Mouse (Mus musculus) E14TG2a.4 (cell line): ENCODE measurements around the gene Rab35.

Experiments
- H3K27me3 ChIP-seq: 2 replicates; pipeline ENCODE4 v1.6.1; 2014; ENCODE audit warnings: low read length, control low read depth; ENCODE audit not compliant: insufficient read depth
- H3K36me3 ChIP-seq: 2 replicates; pipeline ENCODE4 v1.6.1; 2014; ENCODE audit warnings: low read length, control low read depth; ENCODE audit not compliant: insufficient read depth
- H3K4me1 ChIP-seq: replicated peaks from 2 replicates; pipeline ENCODE4 v1.6.1; 2014; ENCODE audit warnings: low read depth, low read length, control low read depth
- H3K4me3 ChIP-seq: replicated peaks from 2 replicates; pipeline ENCODE4 v1.5.1; 2014; ENCODE audit warnings: mild to moderate bottlenecking, low read length
- H3K9me3 ChIP-seq: 2 replicates; pipeline ENCODE4 v1.6.1; 2014; ENCODE audit warnings: low read length, control low read depth
- CTCF ChIP-seq: conservative IDR thresholded peaks from 2 replicates; pipeline ENCODE4 v1.5.1; 2014; ENCODE audit warnings: low read length
- NANOG ChIP-seq: IDR thresholded peaks from 2 replicates; pipeline ENCODE4 v1.6.1; 2014; ENCODE audit warnings: borderline replicate concordance, low read length, mixed read lengths
- POU5F1 ChIP-seq: IDR thresholded peaks from 2 replicates; pipeline ENCODE4 v1.6.1; 2014; ENCODE audit warnings: low read length, borderline replicate concordance

The Rab35 gene

DNA sequence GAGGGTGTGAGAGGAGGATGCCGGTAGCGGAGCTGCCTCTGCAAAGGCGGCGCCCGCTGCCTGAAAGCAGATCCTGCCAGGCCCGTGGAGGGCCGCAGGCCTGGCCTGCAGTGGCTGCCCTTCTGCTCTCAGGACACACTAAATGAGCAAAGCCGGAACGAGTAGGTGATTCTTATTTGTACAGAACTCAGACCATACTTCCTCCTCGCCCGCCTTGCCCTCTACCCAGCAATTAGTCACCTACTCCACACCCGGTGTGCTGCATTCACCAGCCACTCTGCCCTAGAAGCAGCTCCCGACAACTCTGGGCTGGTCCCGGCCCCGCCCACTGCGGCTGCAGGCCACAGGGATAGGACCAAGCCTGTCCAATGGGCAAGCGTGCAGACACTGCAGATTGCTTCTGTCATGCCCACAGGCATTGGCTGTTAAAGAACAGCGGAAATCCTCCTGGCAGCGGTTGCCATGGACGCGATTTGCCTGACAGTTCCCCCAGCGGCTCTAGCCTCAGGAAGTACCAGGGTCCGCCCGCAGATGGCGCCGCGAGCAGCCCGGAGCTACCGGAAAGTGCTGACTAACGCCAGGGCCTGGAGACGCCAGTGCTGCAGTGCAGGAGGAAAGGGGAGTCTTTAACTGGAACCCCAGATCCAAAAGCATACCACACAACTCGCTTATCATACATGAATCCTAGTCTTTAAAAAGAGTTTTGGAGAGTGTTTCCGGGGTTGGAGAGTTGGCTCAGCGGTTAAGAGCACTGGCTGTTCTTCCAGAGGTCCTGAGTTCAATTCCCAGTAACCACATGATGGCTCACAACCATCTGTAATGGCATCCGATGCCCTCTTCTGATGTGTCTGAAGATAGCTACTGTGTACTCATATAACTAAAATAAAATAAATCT, 21.2 kb downstream of the Rab35 start:
- H3K9me3 ChIP-seq = no peaks in the 10 kb centered on the region
- H3K4me3 ChIP-seq = peak overlapping the region; percentile 72
- peaks cover 54% of the 10 kb centered on the region for H3K36me3 ChIP-seq
- TF ChIP-seq NANOG (no peak), CTCF (peak; percentile 92)
- no peaks in the 10 kb centered on the region for H3K27me3 ChIP-seq
- H3K4me1 ChIP-seq = peaks cover 42% of the 10 kb centered on the region

DNA sequence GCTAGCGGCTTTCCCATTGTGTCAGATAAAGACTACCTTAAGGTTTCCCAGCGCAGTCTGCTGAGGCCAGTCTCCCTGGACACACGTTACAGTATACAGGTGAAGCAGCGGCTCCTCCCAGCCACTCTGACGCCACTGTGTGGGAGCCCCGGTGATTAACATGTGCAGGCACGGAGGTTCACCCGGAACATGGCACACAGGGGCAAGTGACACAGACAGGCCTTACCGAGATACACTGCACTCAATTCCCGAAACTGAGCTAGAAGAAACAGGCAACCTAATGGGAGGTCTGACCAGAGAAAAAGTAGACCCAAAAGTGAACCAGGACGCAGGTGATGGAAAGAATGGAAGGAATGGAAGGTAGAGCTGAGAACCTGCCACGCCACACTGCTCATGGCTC, 22.1 kb downstream of the Rab35 start:
- Histone ChIP-seq H3K9me3 (no peaks in the 10 kb centered on the region), H3K4me1 (peaks cover 46% of the 10 kb centered on the region), H3K36me3 (peaks cover 47% of the 10 kb centered on the region), H3K4me3 (no peak overlapping the region; the same call in 1 of the 2 replicates), H3K27me3 (no peaks in the 10 kb centered on the region)
- no peak for TF ChIP-seq POU5F1
- no peak for TF ChIP-seq CTCF
- TF ChIP-seq NANOG = no peak

DNA sequence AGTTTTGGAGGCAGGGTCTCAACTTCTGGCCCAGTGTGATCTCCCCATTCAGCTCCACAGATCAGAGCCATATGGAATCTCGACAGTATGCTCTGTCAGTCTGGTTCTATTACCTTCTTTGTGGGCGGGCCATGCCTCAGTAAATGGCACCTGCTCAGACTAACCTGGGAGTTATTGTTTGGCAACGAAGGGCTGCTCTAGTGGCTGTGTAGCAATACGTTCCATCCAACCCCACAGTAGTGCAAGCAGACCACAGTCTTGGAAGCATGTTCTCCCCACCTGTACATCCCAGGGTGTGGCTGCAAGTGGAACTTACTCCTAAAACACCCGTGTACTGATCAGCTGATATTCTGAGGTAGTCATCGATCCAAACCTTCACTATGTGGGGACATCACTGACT, 25.0 kb downstream of the Rab35 start:
- no peak overlapping the region for H3K4me3 ChIP-seq
- peaks cover 38% of the 10 kb centered on the region for H3K36me3 ChIP-seq
- H3K9me3 ChIP-seq = no peaks in the 10 kb centered on the region
- no peaks in the 10 kb centered on the region for H3K27me3 ChIP-seq
- TF ChIP-seq POU5F1 (no peak), CTCF (no peak), NANOG (no peak)
- H3K4me1 ChIP-seq = peaks cover 44% of the 10 kb centered on the region

DNA sequence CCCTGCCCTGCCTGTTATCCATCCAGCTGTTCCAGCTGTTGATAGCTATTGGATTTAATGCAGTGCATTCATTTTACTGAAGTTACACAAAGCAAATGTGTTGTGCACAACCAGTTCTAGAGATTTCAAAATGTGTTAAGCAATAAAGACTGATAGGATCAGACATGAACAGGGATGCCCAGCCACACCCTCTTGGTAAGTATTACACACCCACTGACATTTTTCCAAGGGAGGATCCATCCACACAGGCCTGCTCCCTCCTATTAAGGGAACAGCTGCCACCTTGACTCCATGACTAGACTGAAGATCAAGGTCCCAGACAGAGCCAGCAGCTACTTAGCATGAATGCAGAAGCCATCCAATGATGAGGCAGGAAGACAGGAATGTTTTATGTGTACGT, 25.5 kb downstream of the Rab35 start:
- Histone ChIP-seq H3K4me3 (no peak overlapping the region), H3K27me3 (no peaks in the 10 kb centered on the region), H3K4me1 (peaks cover 39% of the 10 kb centered on the region), H3K9me3 (no peaks in the 10 kb centered on the region), H3K36me3 (peaks cover 40% of the 10 kb centered on the region)
- TF ChIP-seq NANOG (no peak), POU5F1 (no peak)

DNA sequence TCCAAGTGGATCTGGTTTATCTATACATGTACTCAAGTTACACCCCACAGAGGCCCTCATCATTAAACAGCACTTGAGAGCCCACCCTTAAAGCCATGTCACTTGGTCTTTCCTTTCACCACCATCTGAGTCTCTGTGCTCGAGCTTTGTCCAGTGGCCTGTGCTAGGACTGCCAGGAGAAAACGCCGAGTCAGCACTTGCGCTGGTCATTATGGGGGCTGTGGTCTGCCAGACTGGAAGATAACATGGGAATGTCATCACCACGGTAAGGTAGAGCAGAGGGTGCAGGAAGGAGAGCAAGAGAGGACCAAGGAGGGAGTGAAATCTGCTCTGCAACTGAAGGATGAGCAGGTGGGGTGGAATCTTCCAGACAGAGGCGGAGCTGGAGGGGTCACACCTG, 26.6 kb downstream of the Rab35 start:
- Histone ChIP-seq H3K4me1 (peaks cover 32% of the 10 kb centered on the region), H3K9me3 (no peaks in the 10 kb centered on the region), H3K4me3 (no peak overlapping the region), H3K27me3 (no peaks in the 10 kb centered on the region), H3K36me3 (peaks cover 49% of the 10 kb centered on the region)
- TF ChIP-seq NANOG = no peak
- TF ChIP-seq POU5F1 = no peak
- no peak for TF ChIP-seq CTCF

DNA sequence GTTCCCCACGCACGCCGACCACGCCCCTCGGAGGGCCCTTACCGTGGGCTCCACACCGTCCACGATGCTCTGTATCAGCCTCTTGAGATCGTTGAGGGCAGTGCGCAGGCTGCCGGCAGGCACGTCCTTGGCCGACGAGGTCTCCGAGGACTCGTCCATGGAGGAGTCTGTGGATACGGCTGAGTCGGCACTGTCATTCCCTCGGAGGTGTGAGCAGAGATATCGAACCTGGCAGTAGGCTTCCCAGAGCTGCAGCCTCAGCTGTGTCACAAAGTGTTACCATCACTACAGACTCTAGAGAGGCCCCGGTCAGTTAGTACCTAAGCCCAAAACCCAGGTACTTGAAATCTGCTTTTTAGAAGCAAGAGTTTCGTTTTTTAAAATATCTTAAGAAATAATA, 30.9 kb downstream of the Rab35 start:
- TF ChIP-seq POU5F1 (no peak), CTCF (no peak), NANOG (no peak)
- H3K27me3 ChIP-seq = no peaks in the 10 kb centered on the region
- H3K9me3 ChIP-seq = no peaks in the 10 kb centered on the region
- no peak overlapping the region for H3K4me3 ChIP-seq
- peaks cover 23% of the 10 kb centered on the region for H3K4me1 ChIP-seq
- peaks cover 38% of the 10 kb centered on the region for H3K36me3 ChIP-seq

DNA sequence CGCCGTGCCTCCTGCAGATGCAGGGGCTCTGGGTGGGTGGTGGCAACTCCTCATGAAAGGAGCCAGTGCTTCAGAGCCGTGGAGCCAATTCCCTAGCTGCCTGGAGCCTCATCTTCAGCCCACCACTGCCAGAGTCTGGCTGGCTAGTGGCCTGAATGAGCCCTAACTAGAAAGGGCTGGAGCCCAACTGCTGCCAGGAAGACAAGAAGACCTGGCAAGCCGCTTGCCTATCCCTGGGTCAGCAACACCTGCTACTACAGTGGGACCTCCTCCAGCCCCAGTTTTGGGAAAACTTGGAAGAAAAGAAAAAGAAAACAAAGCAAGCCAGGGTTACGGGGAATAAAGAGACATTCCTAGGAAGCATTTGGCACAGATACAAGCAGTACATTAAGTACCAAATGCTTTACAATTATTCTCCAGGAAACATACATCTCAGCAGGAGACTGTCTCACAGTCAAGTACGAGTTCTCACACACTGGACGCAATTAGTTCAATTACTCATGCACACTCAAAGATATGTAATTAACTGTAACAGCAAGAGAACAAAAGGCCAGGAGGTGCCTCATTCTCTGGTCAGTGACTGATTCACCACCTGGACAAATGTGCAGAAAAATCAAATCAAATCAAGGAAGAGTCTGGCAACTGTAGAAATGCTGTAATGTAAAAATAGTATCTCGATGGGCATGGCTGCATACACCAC, 34.8 kb downstream of the Rab35 start:
- Histone ChIP-seq H3K27me3 (no peaks in the 10 kb centered on the region), H3K4me1 (peaks cover 16% of the 10 kb centered on the region), H3K9me3 (no peaks in the 10 kb centered on the region), H3K36me3 (peaks cover 48% of the 10 kb centered on the region), H3K4me3 (no peak overlapping the region)
- TF ChIP-seq CTCF (no peak), POU5F1 (no peak), NANOG (no peak)

DNA sequence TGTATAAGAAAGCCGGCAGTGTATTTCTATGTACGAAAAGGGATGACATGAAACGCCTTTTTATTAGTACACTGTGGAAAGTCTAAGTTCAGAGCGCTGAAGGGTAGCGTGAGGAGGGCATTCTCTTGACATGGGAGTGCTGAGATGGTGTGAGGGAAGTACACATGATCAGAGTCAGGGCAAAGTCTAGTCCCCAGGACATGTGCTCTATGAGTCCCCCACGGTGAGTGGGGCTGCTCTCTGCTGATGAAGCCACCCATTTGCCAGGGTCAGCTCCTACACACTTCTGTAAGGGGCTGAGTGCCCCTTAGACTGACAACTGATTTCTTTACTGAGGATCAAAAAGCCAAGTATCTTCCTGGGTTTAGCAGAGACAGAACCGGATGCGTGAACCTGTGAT, 35.5 kb downstream of the Rab35 start:
- Histone ChIP-seq H3K27me3 (no peaks in the 10 kb centered on the region), H3K36me3 (peaks cover 50% of the 10 kb centered on the region), H3K9me3 (no peaks in the 10 kb centered on the region), H3K4me3 (no peak overlapping the region), H3K4me1 (peaks cover 16% of the 10 kb centered on the region)
- no peak for TF ChIP-seq CTCF
- no peak for TF ChIP-seq POU5F1
- TF ChIP-seq NANOG = no peak

DNA sequence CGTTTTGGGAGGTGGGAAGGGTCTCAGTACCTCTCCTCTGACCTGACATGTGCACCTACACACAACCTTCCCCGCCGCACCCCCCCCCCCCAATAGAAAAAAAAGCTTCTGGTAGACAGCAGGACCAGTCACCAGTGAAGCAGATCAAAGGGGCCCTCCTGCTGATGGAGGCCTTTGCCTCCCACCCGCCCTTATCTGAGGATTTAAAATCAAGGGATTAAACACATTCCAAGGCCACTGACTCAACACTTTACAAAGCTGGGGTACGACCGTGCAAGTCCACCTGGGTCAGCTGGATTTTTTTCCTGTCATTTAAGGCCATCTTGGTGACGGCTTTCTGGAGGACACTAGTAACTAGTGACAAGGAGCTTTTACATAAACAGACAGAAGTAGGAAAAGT, 36.2 kb downstream of the Rab35 start:
- H3K27me3 ChIP-seq = no peaks in the 10 kb centered on the region
- H3K4me3 ChIP-seq = no peak overlapping the region
- no peaks in the 10 kb centered on the region for H3K9me3 ChIP-seq
- peaks cover 51% of the 10 kb centered on the region for H3K36me3 ChIP-seq
- TF ChIP-seq POU5F1 = no peak
- no peak for TF ChIP-seq NANOG
- TF ChIP-seq CTCF = no peak
- H3K4me1 ChIP-seq = peaks cover 16% of the 10 kb centered on the region
